Mouse (Mus musculus) heart, postnatal 0 days (tissue): ENCODE results near the gene Pdlim5.

Source experiments
- CTCF ChIP-seq: IDR thresholded peaks from 2 replicates; pipeline ENCODE4 v1.5.1; 2016; ENCODE audit warnings: antibody characterized with exemption, control low read depth, low read depth
- EP300 ChIP-seq: IDR thresholded peaks from 2 replicates; pipeline ENCODE4 v1.6.1; 2016; ENCODE audit warnings: antibody characterized with exemption, low read depth

- TF ChIP-seq CTCF (no peak), EP300 (no peak)
Measured at GRCm38 (mm10) chr3:142316138-142316740, 79.3 kb downstream of the Pdlim5 start.
